Mouse (Mus musculus): ENCODE measurements at regions not wholly inside any gene's neighbourhood (a gene's known extent, or its start where the extent isn't known, plus 50 kb on each side); places are given as distances from the start of the nearest gene placed in this dataset.

- H3K4me1 ChIP-seq (replicated peaks; ENCODE audit: control insufficient read depth, insufficient read depth, low read length), result no peaks in the 10 kb centered on the region
- no peak overlapping the region for H3K4me3 ChIP-seq (ENCODE audit: low read depth, low read length)
- ATAC-seq (replicated peaks; ENCODE audit: low FRiP score, low TSS enrichment, low read depth) (no peak), DNase-seq (ENCODE audit: low spot score) (no peak)
- H3K4me2 ChIP-seq (ENCODE audit: low read length), result no peak overlapping the region
- H3K36me3 ChIP-seq (ENCODE audit: control insufficient read depth, insufficient read depth, low read length), result no peaks in the 10 kb centered on the region
- 76% methylated on average over 1 of the region's 1 CpGs for WGBS
- H3K9ac ChIP-seq (ENCODE audit: low read length), result no peak overlapping the region
- no peaks in the 10 kb centered on the region for H3K9me3 ChIP-seq (ENCODE audit: control insufficient read depth, low read length)
- H3K27me3 ChIP-seq (replicated peaks; ENCODE audit: control insufficient read depth, insufficient read depth, low read length), result no peaks in the 10 kb centered on the region
- no peak overlapping the region for H3K27ac ChIP-seq (ENCODE audit: low read depth)
Observed at GRCm38 (mm10) chr4:17629367-17629766, 1975.9 kb upstream of the Gm12353 start.

GRCm38 (mm10) chr4:17635549-17636530 lies 1969.4 kb upstream of the Gm12353 start:
- 72% methylated on average over 5 of the region's 5 CpGs for WGBS
- H3K4me3 ChIP-seq (ENCODE audit: low read depth, low read length), result no peak overlapping the region
- H3K36me3 ChIP-seq (ENCODE audit: control insufficient read depth, insufficient read depth, low read length), result no peaks in the 10 kb centered on the region
- H3K9me3 ChIP-seq (ENCODE audit: control insufficient read depth, low read length), result no peaks in the 10 kb centered on the region
- H3K4me2 ChIP-seq (ENCODE audit: low read length), result no peak overlapping the region
- no peaks in the 10 kb centered on the region for H3K27me3 ChIP-seq (replicated peaks; ENCODE audit: control insufficient read depth, insufficient read depth, low read length)
- no peak overlapping the region for H3K27ac ChIP-seq (ENCODE audit: low read depth)
- DNase-seq (ENCODE audit: low spot score) (no peak), ATAC-seq (replicated peaks; ENCODE audit: low FRiP score, low TSS enrichment, low read depth) (no peak)
- no peak overlapping the region for H3K9ac ChIP-seq (ENCODE audit: low read length)
- no peaks in the 10 kb centered on the region for H3K4me1 ChIP-seq (replicated peaks; ENCODE audit: control insufficient read depth, insufficient read depth, low read length)

GRCm38 (mm10) chr4:17646712-17647111 lies 1958.5 kb upstream of the Gm12353 start:
- Histone ChIP-seq H3K27ac (ENCODE audit: low read depth) (no peak overlapping the region), H3K9ac (ENCODE audit: low read length) (no peak overlapping the region), H3K27me3 (replicated peaks; ENCODE audit: control insufficient read depth, insufficient read depth, low read length) (no peaks in the 10 kb centered on the region), H3K4me1 (replicated peaks; ENCODE audit: control insufficient read depth, insufficient read depth, low read length) (no peaks in the 10 kb centered on the region), H3K4me3 (ENCODE audit: low read depth, low read length) (no peak overlapping the region), H3K4me2 (ENCODE audit: low read length) (no peak overlapping the region), H3K36me3 (ENCODE audit: control insufficient read depth, insufficient read depth, low read length) (no peaks in the 10 kb centered on the region), H3K9me3 (ENCODE audit: control insufficient read depth, low read length) (no peaks in the 10 kb centered on the region)
- DNase-seq (ENCODE audit: low spot score) (no peak), ATAC-seq (replicated peaks; ENCODE audit: low FRiP score, low TSS enrichment, low read depth) (no peak)

GRCm38 (mm10) chr4:17649350-17649749 lies 1955.9 kb upstream of the Gm12353 start:
- Histone ChIP-seq H3K4me1 (replicated peaks; ENCODE audit: control insufficient read depth, insufficient read depth, low read length) (no peaks in the 10 kb centered on the region), H3K9me3 (ENCODE audit: control insufficient read depth, low read length) (no peaks in the 10 kb centered on the region), H3K4me2 (ENCODE audit: low read length) (no peak overlapping the region), H3K9ac (ENCODE audit: low read length) (no peak overlapping the region), H3K27ac (ENCODE audit: low read depth) (no peak overlapping the region), H3K4me3 (ENCODE audit: low read depth, low read length) (no peak overlapping the region), H3K27me3 (replicated peaks; ENCODE audit: control insufficient read depth, insufficient read depth, low read length) (no peaks in the 10 kb centered on the region), H3K36me3 (ENCODE audit: control insufficient read depth, insufficient read depth, low read length) (no peaks in the 10 kb centered on the region)
- DNase-seq (ENCODE audit: low spot score) (no peak), ATAC-seq (replicated peaks; ENCODE audit: low FRiP score, low TSS enrichment, low read depth) (no peak)
- 94% methylated on average over 2 of the region's 2 CpGs for WGBS

- DNase-seq (ENCODE audit: low spot score) (no peak), ATAC-seq (replicated peaks; ENCODE audit: low FRiP score, low TSS enrichment, low read depth) (no peak)
- H3K27me3 ChIP-seq (replicated peaks; ENCODE audit: control insufficient read depth, insufficient read depth, low read length), result no peaks in the 10 kb centered on the region
- no peak overlapping the region for H3K4me3 ChIP-seq (ENCODE audit: low read depth, low read length)
- H3K36me3 ChIP-seq (ENCODE audit: control insufficient read depth, insufficient read depth, low read length), result no peaks in the 10 kb centered on the region
- no peaks in the 10 kb centered on the region for H3K9me3 ChIP-seq (ENCODE audit: control insufficient read depth, low read length)
- H3K27ac ChIP-seq (ENCODE audit: low read depth), result no peak overlapping the region
- no peak overlapping the region for H3K4me2 ChIP-seq (ENCODE audit: low read length)
- H3K4me1 ChIP-seq (replicated peaks; ENCODE audit: control insufficient read depth, insufficient read depth, low read length), result no peaks in the 10 kb centered on the region
- H3K9ac ChIP-seq (ENCODE audit: low read length), result no peak overlapping the region
Observed at GRCm38 (mm10) chr4:17653551-17653950, 1951.7 kb upstream of the Gm12353 start.

- Histone ChIP-seq H3K4me2 (ENCODE audit: low read length) (no peak overlapping the region), H3K9ac (ENCODE audit: low read length) (no peak overlapping the region), H3K27ac (ENCODE audit: low read depth) (no peak overlapping the region), H3K9me3 (ENCODE audit: control insufficient read depth, low read length) (no peaks in the 10 kb centered on the region), H3K4me3 (ENCODE audit: low read depth, low read length) (no peak overlapping the region), H3K27me3 (replicated peaks; ENCODE audit: control insufficient read depth, insufficient read depth, low read length) (no peaks in the 10 kb centered on the region), H3K36me3 (ENCODE audit: control insufficient read depth, insufficient read depth, low read length) (no peaks in the 10 kb centered on the region), H3K4me1 (replicated peaks; ENCODE audit: control insufficient read depth, insufficient read depth, low read length) (no peaks in the 10 kb centered on the region)
- DNase-seq (ENCODE audit: low spot score) (no peak), ATAC-seq (replicated peaks; ENCODE audit: low FRiP score, low TSS enrichment, low read depth) (peak; percentile 55; the same call in 1 of the 2 replicates)
- 93% methylated on average over 1 of the region's 1 CpGs for WGBS
Observed at GRCm38 (mm10) chr4:17667267-17667850, 1937.9 kb upstream of the Gm12353 start.

Data from intestine, embryonic 14.5 days (tissue).